ENCODE assay signal across 20 mouse cellular contexts in the genomic region with DNA sequence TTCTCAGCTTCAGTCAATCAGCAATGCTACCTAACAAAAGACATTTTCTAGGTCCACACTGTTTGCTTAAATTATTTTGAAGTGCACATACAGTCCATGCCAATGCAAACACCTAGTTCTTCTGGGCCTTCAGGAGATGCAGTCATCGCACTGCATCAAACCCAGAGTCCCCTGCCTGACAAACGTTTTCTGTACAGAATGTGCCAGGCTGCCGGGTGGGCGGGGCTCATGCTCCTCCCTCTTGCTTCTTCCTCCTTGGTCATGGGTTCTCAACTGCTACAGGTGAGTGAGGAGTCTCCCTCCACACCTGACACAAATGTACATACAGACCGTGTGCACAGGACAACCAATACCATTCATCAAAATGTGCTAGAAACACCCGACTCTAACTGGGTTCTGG. TPM values are rescaled to one million over a fixed set of nuclear protein-coding genes. Genes with fewer than 3 reads are reported as not detected.
DNase-seq lines count a peak whose midpoint lies in the region; ATAC-seq lines count a peak whose summit lies in the region.
"Had no signal": no experiment of that assay in that cellular context is flagged by ENCODE, and none has a peak within 500 bp of the region (broad histone marks: within the 10 kb centered on the region; RNA-seq: fewer than 3 reads in every experiment).

No protein-coding gene starts in this region.

- peaks cover 7% of the 10 kb centered on the region; the same call in 1 of the 2 replicates for H3K4me1 ChIP-seq in hindbrain, embryonic 14.5 days (replicated peaks; ENCODE audit: control insufficient read depth, insufficient read depth, low read length)
- peaks cover 55% of the 10 kb centered on the region for H3K4me1 ChIP-seq in hindbrain, embryonic 10.5 days (replicated peaks)
- H3K4me1 ChIP-seq in midbrain, embryonic 14.5 days (ENCODE audit: control insufficient read depth, insufficient read depth, low read length): 0 out of 2 replicates have a peak, but pooled peaks cover 3% of the 10 kb centered on the region
- H3K4me1 ChIP-seq in midbrain, embryonic 16.5 days (ENCODE audit: control insufficient read depth, insufficient read depth, low read length): peaks cover 5% of the 10 kb centered on the region

- no peak overlapping the region for H3K4me2 ChIP-seq in hindbrain, embryonic 14.5 days (replicated peaks)
- H3K4me2 ChIP-seq in midbrain, embryonic 14.5 days (ENCODE audit: low read length): no peak overlapping the region
- no peak overlapping the region for H3K4me2 ChIP-seq in midbrain, embryonic 16.5 days (ENCODE audit: low read length)
- H3K4me2 ChIP-seq: forebrain, embryonic 13.5 days; heart, embryonic 11.5 days; hindbrain, embryonic 15.5 days; kidney, embryonic 15.5 days; midbrain, embryonic 12.5 days had no signal

- H3K9ac ChIP-seq in hindbrain, embryonic 14.5 days: 0 out of 2 replicates have a peak overlapping the region, but pooled peaks have one; percentile 3
- no peak overlapping the region for H3K9ac ChIP-seq in midbrain, embryonic 14.5 days (replicated peaks; ENCODE audit: low read length)
- H3K9ac ChIP-seq in midbrain, embryonic 16.5 days (ENCODE audit: low read depth, low read length): no peak overlapping the region
- H3K9ac ChIP-seq: forebrain, embryonic 13.5 days; hindbrain, embryonic 15.5 days; kidney, embryonic 15.5 days had no signal

- H3K9me3 ChIP-seq in hindbrain, embryonic 14.5 days (ENCODE audit: control insufficient read depth, low read length): no peaks in the 10 kb centered on the region
- H3K9me3 ChIP-seq in hindbrain, embryonic 10.5 days: peaks cover 7% of the 10 kb centered on the region; the same call in 1 of the 2 replicates
- H3K9me3 ChIP-seq in midbrain, embryonic 14.5 days (ENCODE audit: control insufficient read depth, low read length): no peaks in the 10 kb centered on the region
- no peaks in the 10 kb centered on the region for H3K9me3 ChIP-seq in midbrain, embryonic 16.5 days (replicated peaks; ENCODE audit: control insufficient read depth, low read length, poor library complexity, severe bottlenecking)
- H3K9me3 ChIP-seq: hindbrain, embryonic 15.5 days; limb, embryonic 10.5 days had no signal

- 80% methylated on average over 6 of the region's 6 CpGs for WGBS in hindbrain, embryonic 14.5 days
- WGBS in hindbrain, embryonic 10.5 days: 81% methylated on average over 6 of the region's 6 CpGs
- 74% methylated on average over 6 of the region's 6 CpGs for WGBS in midbrain, embryonic 14.5 days
- WGBS in midbrain, embryonic 16.5 days: 77% methylated on average over 6 of the region's 6 CpGs

- H3K27ac ChIP-seq in hindbrain, embryonic 14.5 days: no peak overlapping the region; the same call in 1 of the 2 replicates
- no peak overlapping the region for H3K27ac ChIP-seq in hindbrain, embryonic 10.5 days
- H3K27ac ChIP-seq in midbrain, embryonic 14.5 days (replicated peaks; ENCODE audit: low read depth, low read length): peak overlapping the region; percentile 41; the same call in 1 of the 2 replicates
- no peak overlapping the region for H3K27ac ChIP-seq in midbrain, embryonic 16.5 days (ENCODE audit: low read length)
- H3K27ac ChIP-seq: forebrain, embryonic 13.5 days; hindbrain, embryonic 15.5 days; kidney, embryonic 15.5 days; limb, embryonic 10.5 days had no signal

- DNase-seq in hindbrain, embryonic 14.5 days (ENCODE audit: low spot score): no peak
- no peak for DNase-seq in hindbrain, embryonic 10.5 days (ENCODE audit: low spot score)
- DNase-seq in midbrain, embryonic 14.5 days: no peak
- peak; percentile 41 for DNase-seq in lung, postnatal 10 days
- DNase-seq in ovary, postnatal 10 days (ENCODE audit: low spot score): no peak
- DNase-seq in right cerebral cortex, adult 18-20 months: no peak
- DNase-seq: adrenal gland, postnatal 25 days; cerebellum, adult 8-10 months; cerebellum, postnatal 36 days; kidney, adult 11 months; kidney, postnatal 4 days; liver had no signal

- ATAC-seq in hindbrain, embryonic 14.5 days (ENCODE audit: low FRiP score): no peak
- ATAC-seq in midbrain, embryonic 14.5 days (ENCODE audit: low FRiP score, low TSS enrichment): no peak
- ATAC-seq in midbrain, embryonic 16.5 days: no peak
- ATAC-seq: forebrain, embryonic 13.5 days had no signal

- H3K4me3 ChIP-seq in hindbrain, embryonic 14.5 days (replicated peaks; ENCODE audit: low read length): no peak overlapping the region
- H3K4me3 ChIP-seq in hindbrain, embryonic 10.5 days: no peak overlapping the region
- no peak overlapping the region for H3K4me3 ChIP-seq in midbrain, embryonic 14.5 days (replicated peaks; ENCODE audit: low read depth, low read length)
- H3K4me3 ChIP-seq in midbrain, embryonic 16.5 days (ENCODE audit: low read depth, low read length): no peak overlapping the region
- H3K4me3 ChIP-seq: forebrain, embryonic 13.5 days; hindbrain, embryonic 15.5 days; kidney, embryonic 15.5 days; limb, embryonic 10.5 days; midbrain, embryonic 12.5 days; myocyte had no signal

- no peaks in the 10 kb centered on the region for H3K27me3 ChIP-seq in hindbrain, embryonic 14.5 days (ENCODE audit: control insufficient read depth, insufficient read depth, low read length)
- H3K27me3 ChIP-seq in hindbrain, embryonic 10.5 days (ENCODE audit: insufficient read depth, poor library complexity, severe bottlenecking): no peaks in the 10 kb centered on the region
- no peaks in the 10 kb centered on the region for H3K27me3 ChIP-seq in midbrain, embryonic 14.5 days (ENCODE audit: control insufficient read depth, insufficient read depth, low read length)
- H3K27me3 ChIP-seq in midbrain, embryonic 16.5 days (ENCODE audit: control insufficient read depth, insufficient read depth, low read depth, low read length): no peaks in the 10 kb centered on the region
- H3K27me3 ChIP-seq: forebrain, embryonic 13.5 days; hindbrain, embryonic 15.5 days; kidney, embryonic 15.5 days; midbrain, embryonic 12.5 days had no signal

- peaks cover 9% of the 10 kb centered on the region for H3K36me3 ChIP-seq in hindbrain, embryonic 14.5 days (replicated peaks; ENCODE audit: control insufficient read depth, insufficient read depth)
- peaks cover 22% of the 10 kb centered on the region for H3K36me3 ChIP-seq in hindbrain, embryonic 10.5 days
- peaks cover 7% of the 10 kb centered on the region; the same call in 1 of the 2 replicates for H3K36me3 ChIP-seq in midbrain, embryonic 14.5 days (ENCODE audit: control insufficient read depth, insufficient read depth, low read length)
- H3K36me3 ChIP-seq in midbrain, embryonic 16.5 days (ENCODE audit: control insufficient read depth, insufficient read depth, low read length): no peaks in the 10 kb centered on the region

RNA-seq across cellular contexts. Expression of a gene that starts 31.4 kb away (rescaled TPM):
- polyA plus RNA-seq in hindbrain, embryonic 14.5 days (2014; fragmentation: Nextera tagmentation; extraction: Ambion mirVana): 0.26 and 0.94 TPM in 2 replicates
- polyA plus RNA-seq in hindbrain, embryonic 10.5 days (2016; fragmentation: Nextera tagmentation; extraction: Ambion mirVana): 0.13 and 0.31 TPM in 2 replicates
- polyA plus RNA-seq in midbrain, embryonic 14.5 days (2014; fragmentation: Nextera tagmentation; extraction: Ambion mirVana): 1.5 and 2.7 TPM in 2 replicates
- polyA plus RNA-seq in midbrain, embryonic 16.5 days (2015; fragmentation: Nextera tagmentation; extraction: Ambion mirVana): 1.5 and 2.6 TPM in 2 replicates
